Mouse (Mus musculus) kidney, adult 2 months (tissue): ENCODE results near the gene Ripply3.

ENCODE experiments used
- CTCF ChIP-seq: fragments of 200-500 bp; conservative IDR thresholded peaks from 2 replicates; pipeline ENCODE4 v1.5.1; 2011; ENCODE audit warnings: low read depth, mild to moderate bottlenecking, control low read depth, low read length, moderate library complexity, mixed read lengths; ENCODE audit not compliant: insufficient read depth, insufficient read length
- POLR2A ChIP-seq: fragments of 200-500 bp; IDR thresholded peaks from one replicate; pipeline ENCODE4 v1.6.1; 2011; ENCODE audit warnings: low read depth, low read length, control low read depth

GRCm38 (mm10) chr16:94363814-94364213 is 35.6 kb downstream of the Ripply3 start:
- TF ChIP-seq CTCF = no peak
- no peak for TF ChIP-seq POLR2A
